Mouse (Mus musculus) bone marrow macrophage, adult 2 months (primary cell): ENCODE measurements at regions not wholly inside any gene's neighbourhood (a gene's known extent, or its start where the extent isn't known, plus 50 kb on each side); places are given as distances from the start of the nearest gene placed in this dataset.

ENCODE experiments used
- H3K27ac ChIP-seq: 2 replicates; pipeline ENCODE4 v1.5.1; 2012; ENCODE audit warnings: low read depth, low read length; ENCODE audit not compliant: insufficient read depth
- H3K4me1 ChIP-seq: 2 replicates; pipeline ENCODE4 v1.6.1; 2012; ENCODE audit warnings: low read length; ENCODE audit not compliant: control insufficient read depth, insufficient read depth
- H3K4me3 ChIP-seq: 2 replicates; pipeline ENCODE4 v1.5.1; 2012; ENCODE audit warnings: mild to moderate bottlenecking, low read length, moderate library complexity; ENCODE audit not compliant: insufficient read depth
- CTCF ChIP-seq: IDR thresholded peaks from 2 replicates; pipeline ENCODE4 v1.5.1; 2012; ENCODE audit warnings: low read depth, mild to moderate bottlenecking, low read length, moderate library complexity
- POLR2A ChIP-seq: IDR thresholded peaks from 2 replicates; pipeline ENCODE4 v1.6.1; 2012; ENCODE audit warnings: mild to moderate bottlenecking, low read depth, low read length, borderline replicate concordance

DNA sequence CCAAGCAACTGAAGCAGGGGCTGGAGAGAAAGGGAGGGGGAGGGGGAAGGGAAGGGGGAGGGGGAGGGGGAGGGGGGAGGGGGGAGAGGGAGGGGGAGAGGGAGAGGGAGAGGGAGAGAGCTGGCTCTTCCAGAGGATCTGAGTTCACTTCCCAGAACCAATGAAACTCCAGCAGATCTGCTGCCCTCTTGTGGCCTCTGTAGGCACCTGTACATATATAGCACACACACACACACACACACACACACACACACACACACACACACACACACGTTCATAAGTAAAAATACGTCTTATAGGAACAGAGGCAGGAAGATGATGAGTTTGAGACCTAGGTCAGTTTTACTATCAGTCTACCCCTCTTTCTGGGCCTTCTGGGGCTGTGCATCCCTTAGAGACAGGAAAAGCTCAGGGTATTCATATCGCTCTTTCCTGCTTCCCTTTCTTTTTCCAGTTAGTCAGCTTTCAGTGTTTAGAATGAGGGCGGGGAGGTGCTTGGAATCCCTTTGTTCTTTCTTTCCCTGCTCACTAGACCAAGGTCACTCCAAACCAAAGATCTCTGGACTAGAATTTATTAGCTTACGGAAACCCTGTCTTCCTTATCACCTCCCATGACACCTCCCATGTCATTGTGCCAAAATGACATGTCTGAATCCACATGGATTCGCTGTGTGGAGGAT is 130.7 kb downstream of the Slc30a10 start:
- TF ChIP-seq POLR2A: no peak
- TF ChIP-seq CTCF: no peak
- Histone ChIP-seq H3K27ac (no peak overlapping the region), H3K4me3 (no peak overlapping the region), H3K4me1 (no peaks in the 10 kb centered on the region)

DNA sequence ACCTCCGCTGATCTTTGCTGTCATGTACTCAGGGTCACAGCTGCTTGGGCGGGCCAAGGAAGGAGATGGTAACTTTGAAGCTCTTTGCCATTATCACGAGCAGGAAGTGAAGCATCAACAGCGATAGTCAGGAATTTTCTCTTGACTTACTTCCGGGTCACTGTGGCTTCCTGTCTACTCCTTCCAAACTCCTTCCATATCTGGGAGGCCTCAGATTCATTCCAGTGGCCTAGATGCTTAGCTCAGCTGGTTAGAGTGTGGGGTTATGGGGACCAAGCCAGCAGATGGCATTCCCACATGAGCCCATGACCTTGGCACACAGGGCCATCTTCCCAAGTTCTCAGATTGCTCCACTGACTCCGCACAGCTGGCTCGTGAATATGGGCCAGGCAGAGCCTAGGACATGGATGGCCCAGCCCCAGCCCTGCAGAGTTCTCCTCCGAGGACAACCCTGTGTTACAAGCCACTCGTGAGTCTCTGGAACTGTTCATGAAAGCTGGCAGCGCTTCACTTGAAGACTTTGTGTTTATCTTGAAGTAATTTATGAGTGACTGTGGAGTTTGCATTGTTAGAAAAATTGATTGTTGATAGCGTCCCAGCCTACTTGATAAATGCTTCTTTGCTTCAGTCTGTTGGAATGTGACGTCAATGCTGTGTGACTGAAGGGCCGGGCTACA is 133.2 kb downstream of the Slc30a10 start:
- Histone ChIP-seq H3K27ac (no peak overlapping the region), H3K4me1 (no peaks in the 10 kb centered on the region), H3K4me3 (no peak overlapping the region)
- TF ChIP-seq POLR2A (no peak), CTCF (no peak)

DNA sequence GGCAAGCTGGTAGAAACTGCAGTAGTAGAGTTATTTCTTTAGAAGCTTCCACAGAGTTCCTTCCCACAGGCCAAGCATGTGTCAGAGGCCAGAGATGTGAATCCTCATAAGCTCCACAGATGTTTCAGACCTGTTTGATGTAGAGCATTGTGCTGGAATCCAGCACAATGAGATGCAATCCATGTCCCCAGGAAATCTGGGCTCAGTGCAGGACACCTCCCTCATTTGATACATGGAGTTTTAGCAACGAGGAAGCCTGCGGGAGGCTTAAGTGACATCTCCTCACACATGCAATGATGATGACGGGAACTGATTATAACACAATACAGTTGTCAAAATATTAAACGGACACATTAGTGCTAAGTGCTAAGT is 133.7 kb downstream of the Slc30a10 start:
- no peak for TF ChIP-seq POLR2A
- no peak for TF ChIP-seq CTCF
- H3K27ac ChIP-seq: no peak overlapping the region
- no peak overlapping the region for H3K4me3 ChIP-seq
- no peaks in the 10 kb centered on the region for H3K4me1 ChIP-seq

DNA sequence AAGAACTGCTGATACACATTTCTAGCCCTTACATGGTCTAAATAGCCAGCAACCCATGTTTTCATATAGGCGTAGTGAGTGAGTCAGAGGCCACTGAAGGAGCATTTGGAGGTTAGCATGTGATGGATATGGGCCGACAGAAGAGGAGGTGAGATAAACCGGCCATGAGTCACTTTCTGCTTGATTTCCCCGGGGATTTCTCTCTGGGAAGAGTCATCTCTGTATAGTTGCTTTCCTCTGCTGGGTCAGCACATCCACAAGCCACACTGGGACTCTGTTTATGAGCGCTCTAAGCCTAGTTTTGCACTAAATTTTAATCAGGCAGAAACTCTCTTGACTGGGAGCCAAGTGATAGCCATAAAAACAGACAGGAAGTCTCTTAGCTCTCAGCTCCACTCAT is 142.2 kb downstream of the Slc30a10 start:
- Histone ChIP-seq H3K4me3 (no peak overlapping the region), H3K27ac (no peak overlapping the region), H3K4me1 (no peaks in the 10 kb centered on the region)
- TF ChIP-seq POLR2A (no peak), CTCF (no peak)

DNA sequence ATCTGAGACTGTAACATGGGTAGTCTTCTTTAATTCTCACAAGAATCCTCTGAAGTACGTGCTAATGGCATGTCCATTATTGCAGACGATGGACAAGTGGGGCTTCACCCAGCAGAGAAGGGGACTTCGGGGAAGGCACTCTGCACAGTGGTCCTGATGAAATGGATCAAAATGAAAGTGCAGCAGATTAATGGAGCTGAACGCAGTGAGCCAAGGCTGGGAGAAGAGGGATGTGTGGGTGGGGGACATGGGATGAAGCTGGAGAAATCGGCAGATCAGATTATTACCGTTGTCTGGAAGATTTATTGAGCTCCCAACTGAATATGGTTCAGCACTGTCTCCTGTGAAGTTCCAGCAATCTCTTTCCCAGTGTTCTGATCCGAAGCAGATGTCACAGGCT is 143.9 kb downstream of the Slc30a10 start:
- Histone ChIP-seq H3K4me1 (no peaks in the 10 kb centered on the region), H3K27ac (no peak overlapping the region), H3K4me3 (no peak overlapping the region)
- TF ChIP-seq POLR2A (no peak), CTCF (no peak)

DNA sequence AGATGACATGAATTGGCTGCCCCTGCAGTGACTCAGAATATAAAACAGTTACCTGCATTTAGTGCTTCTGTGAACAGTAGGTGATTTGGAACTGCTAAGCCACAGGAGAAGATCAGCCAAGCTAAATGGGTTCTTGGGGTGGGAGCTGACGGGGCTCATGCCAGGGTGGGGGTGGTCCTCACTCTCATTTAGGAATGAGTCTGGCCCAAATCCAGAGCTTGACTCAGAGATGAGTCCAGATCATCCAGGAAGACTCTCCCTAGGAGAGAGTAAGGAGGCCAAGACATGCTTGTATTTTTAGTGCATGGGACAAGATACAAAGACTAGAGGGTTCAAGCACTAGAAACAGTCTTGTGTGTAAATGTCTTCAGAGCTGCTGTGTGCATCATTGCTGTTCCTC is 146.5 kb downstream of the Slc30a10 start:
- no peak for TF ChIP-seq CTCF
- no peak for TF ChIP-seq POLR2A
- H3K27ac ChIP-seq: no peak overlapping the region
- no peak overlapping the region for H3K4me3 ChIP-seq
- H3K4me1 ChIP-seq: no peaks in the 10 kb centered on the region

DNA sequence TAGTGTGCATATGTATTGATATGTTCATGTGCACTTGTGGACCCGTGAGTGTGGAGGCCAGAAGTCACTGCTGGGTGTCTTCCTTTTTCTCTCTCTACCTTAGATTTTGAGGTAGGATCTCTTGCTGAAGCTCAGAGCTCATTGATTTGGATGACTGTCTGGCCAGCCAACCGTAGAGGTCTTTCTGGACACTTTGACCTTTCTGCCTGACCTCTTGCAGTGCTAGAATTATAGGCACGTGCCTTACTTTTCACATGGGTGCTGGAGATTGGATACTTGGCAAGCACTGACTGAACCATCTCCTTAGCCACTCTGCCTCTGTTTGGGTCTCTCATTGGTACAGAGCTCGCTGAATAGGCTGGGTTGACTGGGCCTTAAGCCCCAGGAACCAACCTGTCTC is 151.3 kb downstream of the Slc30a10 start:
- Histone ChIP-seq H3K4me3 (no peak overlapping the region), H3K4me1 (no peaks in the 10 kb centered on the region), H3K27ac (no peak overlapping the region)
- TF ChIP-seq POLR2A: no peak

DNA sequence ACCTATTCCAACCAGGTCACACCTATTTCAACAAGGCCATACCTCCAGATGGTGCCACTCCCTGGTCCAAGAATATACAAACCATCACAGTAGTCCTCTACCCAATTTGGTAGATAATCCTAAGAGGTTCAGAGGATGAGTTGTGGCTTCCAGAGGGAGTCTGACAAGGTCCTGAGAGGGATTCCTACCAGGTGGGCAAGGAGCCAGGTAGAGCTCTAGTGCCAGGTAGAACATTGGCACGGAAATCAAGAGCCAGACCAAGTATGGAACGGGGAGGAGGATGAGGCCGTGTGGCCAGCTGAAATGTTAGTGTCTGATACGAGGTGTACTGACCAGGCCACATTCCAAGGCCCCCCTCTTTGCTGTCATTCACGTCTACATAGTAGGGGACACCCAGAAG is 153.0 kb downstream of the Slc30a10 start:
- Histone ChIP-seq H3K4me1 (no peaks in the 10 kb centered on the region), H3K4me3 (no peak overlapping the region), H3K27ac (no peak overlapping the region)
- TF ChIP-seq POLR2A (no peak), CTCF (no peak)

DNA sequence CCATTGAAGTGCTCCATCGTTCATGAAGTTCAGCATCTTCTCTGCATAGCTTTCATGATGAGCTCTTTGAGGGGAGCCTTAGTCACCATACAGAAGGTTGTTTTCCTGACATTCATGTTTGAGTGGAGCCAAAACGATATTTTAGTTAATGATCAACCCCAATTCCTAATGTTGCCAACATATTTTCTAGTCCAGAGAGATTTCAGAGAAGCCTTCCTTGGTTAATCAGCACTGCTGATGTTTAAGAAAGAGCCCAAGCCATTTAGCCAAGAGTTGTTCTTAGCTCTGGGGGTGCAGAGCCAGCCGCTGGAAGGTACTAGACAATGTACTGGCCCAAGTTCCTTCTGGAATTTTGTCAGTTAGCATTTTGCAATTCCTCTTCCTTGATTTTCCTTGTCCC is 153.8 kb downstream of the Slc30a10 start:
- no peak overlapping the region for H3K4me3 ChIP-seq
- no peaks in the 10 kb centered on the region for H3K4me1 ChIP-seq
- TF ChIP-seq CTCF (no peak), POLR2A (no peak)
- no peak overlapping the region for H3K27ac ChIP-seq

DNA sequence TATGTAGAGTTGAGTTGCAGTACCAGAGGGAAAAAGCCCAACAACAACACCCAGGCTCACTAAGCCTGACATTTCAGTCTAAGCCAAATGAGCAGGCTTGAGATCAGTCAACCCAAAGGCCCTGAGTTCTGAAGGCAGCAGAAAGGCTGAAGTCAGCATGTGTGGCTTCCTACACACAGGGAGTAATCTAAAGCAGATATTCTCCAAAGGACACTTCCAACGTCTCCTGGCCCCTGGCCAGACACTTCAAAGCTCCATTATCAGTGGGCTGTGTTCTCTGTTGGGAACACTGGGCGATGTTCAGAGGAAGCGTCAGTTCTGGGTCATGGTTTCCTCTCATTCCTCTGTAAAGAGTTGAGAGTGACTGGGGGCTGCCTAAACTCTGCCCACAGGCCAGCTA is 155.9 kb downstream of the Slc30a10 start:
- H3K4me1 ChIP-seq: no peaks in the 10 kb centered on the region
- no peak overlapping the region for H3K4me3 ChIP-seq
- TF ChIP-seq CTCF (no peak), POLR2A (no peak)

More for the DNA sequence above, 155.9 kb downstream of the Slc30a10 start:
- no peak overlapping the region for H3K27ac ChIP-seq
